Mouse (Mus musculus) ES-E14 (cell line): ENCODE results near the gene Rec114.

ENCODE experiments used
- CHD2 ChIP-seq: IDR thresholded peaks from 2 replicates; pipeline ENCODE4 v1.6.1; 2014; ENCODE audit warnings: mild to moderate bottlenecking, low read depth, low read length, inconsistent platforms
- HCFC1 ChIP-seq: IDR thresholded peaks from 2 replicates; pipeline ENCODE4 v1.6.1; 2012; ENCODE audit warnings: low read length, inconsistent platforms, borderline replicate concordance; ENCODE audit not compliant: insufficient read depth
- MAFK ChIP-seq: IDR thresholded peaks from 2 replicates; pipeline ENCODE4 v1.6.1; 2014; ENCODE audit warnings: mild to moderate bottlenecking, low read depth, low read length, inconsistent platforms; ENCODE audit not compliant: insufficient read depth
- ZC3H11A ChIP-seq: IDR thresholded peaks from 2 replicates; pipeline ENCODE4 v1.6.1; 2012; ENCODE audit warnings: low read depth, mild to moderate bottlenecking, inconsistent platforms, low read length, borderline replicate concordance
- ZNF384 ChIP-seq: IDR thresholded peaks from 2 replicates; pipeline ENCODE4 v1.6.1; 2012; ENCODE audit warnings: low read depth, low read length, inconsistent platforms

GRCm38 (mm10) chr9:58660673-58661072 lies 83.1 kb downstream of the Rec114 start:
- TF ChIP-seq MAFK = no peak
- TF ChIP-seq ZNF384 = no peak
- TF ChIP-seq ZC3H11A = no peak
- no peak for TF ChIP-seq CHD2
- no peak for TF ChIP-seq HCFC1
